Mouse (Mus musculus) right cerebral cortex, postnatal 10 days (tissue): ENCODE measurements around the gene S1pr1.

Experiments
- DNase-seq, 2 experiments: peaks; one replicate each; pipeline ENCODE4 v3.0.0; 2021; ENCODE audit warnings: low spot score in 2 of 2

The S1pr1 gene

GRCm38 (mm10) chr3:115674665-115675064 is 40.2 kb downstream of the S1pr1 start:
- DNase-seq, result no peak

GRCm38 (mm10) chr3:115673663-115674157 is 41.2 kb downstream of the S1pr1 start:
- DNase-seq, result no peak

- DNase-seq, result no peak
Observed at GRCm38 (mm10) chr3:115672965-115673662, 41.8 kb downstream of the S1pr1 start.

- DNase-seq, result no peak
Observed at GRCm38 (mm10) chr3:115669230-115669629, 45.6 kb downstream of the S1pr1 start.

GRCm38 (mm10) chr3:115667182-115667581 is 47.7 kb downstream of the S1pr1 start:
- DNase-seq, result no peak

- no peak for DNase-seq
Observed at GRCm38 (mm10) chr3:115666547-115666946, 48.3 kb downstream of the S1pr1 start.

GRCm38 (mm10) chr3:115664497-115664896 is 50.4 kb downstream of the S1pr1 start:
- no peak for DNase-seq

- peak; percentile 86 to 89 for DNase-seq
Observed at GRCm38 (mm10) chr3:115660701-115661460, 54.0 kb downstream of the S1pr1 start.
